Mouse (Mus musculus) splenic B cell, adult 2 months (primary cell): Measurements from ENCODE around the gene Nlrc5.

ENCODE experiments used
- DNase-seq: peaks from one replicate; pipeline ENCODE4 v3.0.0-alpha.2; 2011; ENCODE audit warnings: low read depth, low spot score
- H3K27me3 ChIP-seq: 2 replicates; pipeline ENCODE4 v1.6.1; 2012; ENCODE audit warnings: mild to moderate bottlenecking, low read length, moderate library complexity, mixed read lengths; ENCODE audit not compliant: control insufficient read depth, poor library complexity, insufficient read depth, severe bottlenecking
- H3K36me3 ChIP-seq: 2 replicates; pipeline ENCODE4 v1.6.1; 2012; ENCODE audit warnings: mild to moderate bottlenecking, low read length, moderate library complexity, mixed read lengths; ENCODE audit not compliant: control insufficient read depth, poor library complexity, insufficient read depth, severe bottlenecking

Gene Nlrc5

GRCm38 (mm10) chr8:94469656-94470055 is 35.5 kb downstream of the Nlrc5 start:
- Histone ChIP-seq H3K27me3 (no peaks in the 10 kb centered on the region), H3K36me3 (peaks cover 3% of the 10 kb centered on the region; the same call in 1 of the 2 replicates)
- no peak for DNase-seq

GRCm38 (mm10) chr8:94470794-94471193 is 36.6 kb downstream of the Nlrc5 start:
- DNase-seq, result no peak
- Histone ChIP-seq H3K27me3 (no peaks in the 10 kb centered on the region), H3K36me3 (peaks cover 4% of the 10 kb centered on the region; the same call in 1 of the 2 replicates)

DNA sequence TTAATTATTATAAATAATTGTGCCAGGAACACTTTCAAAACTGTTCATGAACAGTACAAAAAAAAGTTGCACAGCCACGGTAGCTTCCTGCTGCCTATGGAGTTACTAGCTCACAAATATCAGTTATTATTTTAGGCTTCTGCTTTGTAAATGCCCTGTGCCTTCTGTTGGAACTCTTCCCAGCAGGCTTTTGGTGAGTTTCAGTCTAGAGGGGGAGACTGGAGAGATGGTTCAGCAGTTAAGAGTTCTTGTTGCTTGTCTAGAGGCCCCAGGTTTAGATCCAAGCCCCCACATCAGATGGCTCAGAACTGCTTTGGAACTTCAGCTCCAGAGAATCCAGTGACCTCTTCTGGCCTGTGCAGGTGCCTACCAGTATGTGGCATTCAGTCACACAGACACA is 37.1 kb downstream of the Nlrc5 start:
- H3K36me3 ChIP-seq, result peaks cover 7% of the 10 kb centered on the region
- H3K27me3 ChIP-seq, result no peaks in the 10 kb centered on the region
- DNase-seq, result no peak

DNA sequence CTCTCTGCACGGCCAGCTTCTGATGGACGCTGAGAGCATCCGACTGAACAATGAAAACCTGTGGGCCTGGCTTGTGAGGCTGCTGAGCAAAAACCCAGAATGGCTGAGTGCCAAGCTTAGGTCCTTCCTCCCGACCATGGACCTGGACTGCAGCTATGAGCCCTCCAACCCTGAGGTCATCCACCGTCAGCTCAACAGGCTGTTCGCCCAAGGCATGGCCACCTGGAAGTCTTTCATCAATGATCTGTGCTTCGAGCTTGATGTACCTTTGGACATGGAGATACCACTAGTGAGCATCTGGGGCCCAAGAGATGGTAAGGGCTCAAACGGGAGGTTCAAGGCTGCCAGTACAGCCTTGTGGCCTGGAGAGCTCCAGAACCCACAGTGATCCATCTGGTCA is 38.6 kb downstream of the Nlrc5 start:
- H3K27me3 ChIP-seq, result no peaks in the 10 kb centered on the region
- peaks cover 7% of the 10 kb centered on the region for H3K36me3 ChIP-seq
- no peak for DNase-seq

DNA sequence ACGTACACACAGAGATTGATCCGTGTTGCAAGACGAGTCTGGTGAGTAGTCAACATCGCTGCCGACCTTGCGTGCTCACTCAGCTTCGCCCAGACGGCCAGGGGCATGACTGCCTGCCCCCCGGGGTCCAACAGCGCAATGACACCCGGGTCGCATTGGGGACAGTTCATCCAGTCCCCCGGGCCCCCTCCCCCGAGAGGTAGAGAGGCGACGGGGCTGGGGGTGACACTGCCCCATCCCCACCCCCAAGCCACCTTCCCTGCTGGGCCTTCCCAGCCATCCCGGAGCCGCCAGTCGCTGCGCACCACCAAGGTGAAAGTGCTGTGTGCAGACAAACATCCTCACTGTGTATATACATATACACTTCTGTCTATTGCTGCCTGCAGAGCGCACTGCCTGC is 39.3 kb downstream of the Nlrc5 start:
- Histone ChIP-seq H3K36me3 (peaks cover 7% of the 10 kb centered on the region), H3K27me3 (no peaks in the 10 kb centered on the region)
- DNase-seq, result no peak

- DNase-seq, result no peak
- Histone ChIP-seq H3K27me3 (no peaks in the 10 kb centered on the region), H3K36me3 (peaks cover 9% of the 10 kb centered on the region)
Measured at GRCm38 (mm10) chr8:94475786-94476185, 41.6 kb downstream of the Nlrc5 start.

DNA sequence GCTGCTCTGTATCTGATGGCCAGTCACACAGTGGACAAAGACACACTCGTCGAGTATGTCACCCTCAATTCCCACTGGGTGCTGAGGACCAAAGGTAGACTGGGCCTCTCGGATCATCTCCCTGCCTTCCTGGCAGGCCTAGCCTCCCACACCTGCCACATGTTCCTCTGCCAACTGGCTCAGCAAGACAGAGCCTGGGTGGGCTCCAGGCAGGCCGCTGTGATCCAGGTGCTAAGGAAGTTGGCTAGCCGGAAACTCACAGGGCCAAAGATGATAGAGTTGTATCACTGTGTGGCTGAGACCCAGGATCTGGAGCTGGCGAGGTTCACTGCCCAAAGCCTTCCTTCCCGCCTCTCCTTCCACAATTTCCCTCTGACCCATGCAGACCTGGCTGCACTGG is 42.7 kb downstream of the Nlrc5 start:
- Histone ChIP-seq H3K27me3 (no peaks in the 10 kb centered on the region), H3K36me3 (peaks cover 9% of the 10 kb centered on the region)
- no peak for DNase-seq

- Histone ChIP-seq H3K36me3 (peaks cover 2% of the 10 kb centered on the region; the same call in 1 of the 2 replicates), H3K27me3 (no peaks in the 10 kb centered on the region)
- DNase-seq, result no peak
Measured at GRCm38 (mm10) chr8:94482051-94482450, 47.9 kb downstream of the Nlrc5 start.

- H3K27me3 ChIP-seq, result no peaks in the 10 kb centered on the region
- H3K36me3 ChIP-seq, result no peaks in the 10 kb centered on the region
- peak; percentile 38 for DNase-seq
Measured at GRCm38 (mm10) chr8:94485288-94485687, 51.1 kb downstream of the Nlrc5 start.

GRCm38 (mm10) chr8:94485882-94486281 is 51.7 kb downstream of the Nlrc5 start:
- peak; percentile 67 for DNase-seq

GRCm38 (mm10) chr8:94488016-94488415 is 53.9 kb downstream of the Nlrc5 start:
- no peak for DNase-seq
- peaks cover 4% of the 10 kb centered on the region; the same call in 1 of the 2 replicates for H3K36me3 ChIP-seq
- H3K27me3 ChIP-seq, result no peaks in the 10 kb centered on the region

More at GRCm38 (mm10) chr8:94485882-94486281, 51.7 kb downstream of the Nlrc5 start:
- no peaks in the 10 kb centered on the region for H3K36me3 ChIP-seq
- H3K27me3 ChIP-seq, result no peaks in the 10 kb centered on the region

GRCm38 (mm10) chr8:94489809-94490483 is 55.8 kb downstream of the Nlrc5 start:
- no peak for DNase-seq
- Histone ChIP-seq H3K27me3 (no peaks in the 10 kb centered on the region), H3K36me3 (peaks cover 4% of the 10 kb centered on the region; the same call in 1 of the 2 replicates)

- DNase-seq, result peak; percentile 77
- no peaks in the 10 kb centered on the region for H3K27me3 ChIP-seq
- peaks cover 4% of the 10 kb centered on the region; the same call in 1 of the 2 replicates for H3K36me3 ChIP-seq
Measured at GRCm38 (mm10) chr8:94492021-94492681, 58.0 kb downstream of the Nlrc5 start.

GRCm38 (mm10) chr8:94493240-94493639 is 59.1 kb downstream of the Nlrc5 start:
- peak; percentile 13 for DNase-seq

GRCm38 (mm10) chr8:94515430-94516208 is 81.5 kb downstream of the Nlrc5 start:
- DNase-seq, result no peak
- Histone ChIP-seq H3K27me3 (no peaks in the 10 kb centered on the region), H3K36me3 (peaks cover 5% of the 10 kb centered on the region)

More at GRCm38 (mm10) chr8:94493240-94493639, 59.1 kb downstream of the Nlrc5 start:
- H3K36me3 ChIP-seq, result peaks cover 4% of the 10 kb centered on the region; the same call in 1 of the 2 replicates
- no peaks in the 10 kb centered on the region for H3K27me3 ChIP-seq
